Mouse (Mus musculus) natural killer cell, adult 2 months (primary cell): ENCODE results near the gene Ms4a4c.
"Not testable (repeated sequence)": the region's sequence is repeated elsewhere in the genome, so short reads cannot be mapped to it uniquely, and the experiment has no call there.

Experiments
- DNase-seq, 2 experiments: peaks; one replicate each; pipeline ENCODE4 v3.0.0; 2022; ENCODE audit warnings: low spot score in 2 of 2

Ms4a4c gene

GRCm38 (mm10) chr19:11464795-11465194 lies 60.2 kb downstream of the Ms4a4c start:
- DNase-seq, result not testable (repeated sequence)

DNA sequence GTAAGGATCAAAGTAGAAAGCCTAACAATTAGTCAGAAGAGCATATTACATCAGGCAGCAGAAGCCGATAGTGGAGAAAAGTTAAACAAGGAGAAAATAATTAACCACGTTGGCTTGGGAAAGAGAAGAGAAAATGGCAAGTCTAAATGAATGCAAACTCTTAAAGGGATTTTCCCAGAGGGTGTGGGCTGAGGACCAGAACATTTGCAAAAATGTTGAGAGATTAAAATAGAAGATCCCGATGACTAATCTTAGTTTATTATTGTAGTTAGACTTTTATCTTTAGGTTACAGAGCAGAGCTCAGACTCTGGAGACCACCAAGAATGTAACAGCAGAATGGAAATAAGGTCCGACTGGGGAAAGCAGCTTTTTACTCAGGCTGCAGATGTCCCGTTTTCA lies 61.9 kb downstream of the Ms4a4c start:
- DNase-seq, result no peak

- DNase-seq, result not testable (repeated sequence)
These were observed 63.8 kb downstream of the Ms4a4c start for GRCm38 (mm10) chr19:11468361-11468760.

DNA sequence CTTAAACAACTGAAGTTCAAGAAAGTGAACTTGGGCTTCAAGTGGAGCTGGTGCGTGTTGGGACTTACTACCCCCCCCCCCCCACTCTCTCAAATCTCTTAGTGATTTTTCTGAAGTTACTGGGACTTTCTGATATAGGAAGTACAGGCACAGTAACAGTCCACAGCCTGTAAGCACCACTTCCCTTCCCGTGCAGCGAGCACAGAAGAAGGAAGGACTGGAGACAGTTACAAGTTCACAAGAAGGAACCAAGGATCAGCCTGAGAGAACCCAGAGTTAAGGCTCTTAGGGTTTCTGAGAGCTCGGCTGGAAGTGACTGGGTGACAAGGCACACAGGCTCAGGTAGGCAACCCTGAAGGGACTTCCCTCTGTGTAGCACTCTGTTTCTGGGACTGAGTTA lies 64.6 kb downstream of the Ms4a4c start, which contains the start of gene Ms4a6c:
Gene Ms4a6c, plus strand, starts transcription at position 152 of the 400 bp plus-strand sequence.
- DNase-seq, result not testable (repeated sequence)
